Mouse (Mus musculus): ENCODE data around the gene Upb1. TPM values are rescaled to one million over a fixed set of nuclear protein-coding genes. Genes with fewer than 3 reads are reported as not detected.
"Not testable (repeated sequence)": the region's sequence is repeated elsewhere in the genome, so short reads cannot be mapped to it uniquely, and the experiment has no call there.

The Upb1 gene
- polyA plus RNA-seq, 1 experiment from 2014 or later, result not detected

DNA sequence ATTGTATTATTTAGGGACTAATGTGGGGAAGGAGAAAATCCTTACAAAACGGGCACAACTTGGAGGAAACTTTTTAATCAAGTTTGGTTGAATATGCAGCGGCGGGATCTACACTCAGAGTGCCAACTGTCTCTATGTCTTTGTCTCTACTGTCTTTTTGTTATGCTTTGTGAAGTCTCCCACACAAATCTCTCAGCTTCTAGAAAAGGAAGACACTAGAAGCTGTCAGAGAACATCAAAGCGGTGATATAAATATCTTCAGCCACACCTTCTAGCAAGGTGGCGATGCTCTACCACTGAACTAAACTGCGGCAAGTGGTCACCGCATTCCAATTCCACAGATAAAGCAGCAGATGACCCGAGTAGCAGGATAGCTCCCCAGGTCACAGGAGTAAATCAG is 5.0 kb downstream of the Upb1 start:
- Histone ChIP-seq H3K9me3 (replicated peaks) (no peaks in the 10 kb centered on the region), H3K27me3 (no peaks in the 10 kb centered on the region), H3K27ac (no peak overlapping the region), H3K4me2 (replicated peaks) (no peak overlapping the region), H3K4me3 (no peak overlapping the region), H3K36me3 (no peaks in the 10 kb centered on the region), H3K4me1 (no peaks in the 10 kb centered on the region; the same call in 1 of the 2 replicates), H3K9ac (no peak overlapping the region)
- WGBS, result 89% methylated on average over 8 of the region's 8 CpGs
- no peak for ATAC-seq (ENCODE audit: low FRiP score)

DNA sequence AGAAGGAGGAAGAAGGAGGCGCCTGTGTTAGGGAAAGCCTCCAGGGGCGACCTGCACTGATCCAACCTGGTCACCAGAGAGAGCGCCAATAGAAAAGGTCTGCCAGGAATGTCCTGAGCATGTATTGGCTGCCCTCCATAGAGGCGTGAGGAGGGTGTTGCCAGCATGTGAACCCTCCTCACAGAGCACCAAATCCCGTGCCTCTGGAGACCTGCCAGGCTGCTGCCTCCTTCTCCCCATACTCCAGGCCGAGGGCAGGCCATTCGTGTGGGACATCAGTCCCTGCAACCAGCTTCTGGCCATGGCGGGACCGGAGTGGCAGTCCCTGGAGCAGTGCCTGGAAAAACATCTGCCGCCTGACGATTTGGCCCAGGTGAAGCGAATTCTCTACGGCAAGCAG is 5.8 kb downstream of the Upb1 start:
- no peak overlapping the region for H3K27ac ChIP-seq
- H3K9ac ChIP-seq, result no peak overlapping the region
- H3K4me3 ChIP-seq, result no peak overlapping the region
- no peak for ATAC-seq (ENCODE audit: low FRiP score)
- H3K4me2 ChIP-seq (replicated peaks), result no peak overlapping the region
- no peaks in the 10 kb centered on the region; the same call in 1 of the 2 replicates for H3K4me1 ChIP-seq
- no peaks in the 10 kb centered on the region for H3K27me3 ChIP-seq
- WGBS, result 59% methylated on average over 13 of the region's 13 CpGs
- no peaks in the 10 kb centered on the region for H3K36me3 ChIP-seq
- H3K9me3 ChIP-seq (replicated peaks), result no peaks in the 10 kb centered on the region

DNA sequence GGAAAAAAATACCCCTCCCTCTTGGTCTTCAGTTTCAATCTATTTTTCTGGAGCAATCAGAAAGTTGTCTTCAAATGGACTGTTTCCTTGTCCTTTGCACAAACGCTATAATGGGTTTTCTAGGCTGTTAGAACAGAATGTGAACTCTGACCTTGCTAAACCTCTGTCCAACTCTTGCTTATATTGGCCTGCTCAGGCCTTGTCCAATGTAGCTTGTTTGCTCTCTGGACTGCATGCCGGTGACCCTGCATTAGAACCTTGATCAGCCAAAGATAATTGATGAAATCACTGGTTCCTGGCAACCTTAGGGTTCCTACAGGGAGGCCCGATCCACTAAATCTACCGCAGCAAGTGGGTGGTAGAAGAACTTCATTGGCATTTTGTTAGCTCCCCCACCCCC is 6.8 kb downstream of the Upb1 start:
- Histone ChIP-seq H3K4me2 (replicated peaks) (no peak overlapping the region), H3K9ac (no peak overlapping the region), H3K27ac (no peak overlapping the region), H3K36me3 (no peaks in the 10 kb centered on the region), H3K9me3 (replicated peaks) (no peaks in the 10 kb centered on the region), H3K4me1 (peaks cover 8% of the 10 kb centered on the region), H3K27me3 (no peaks in the 10 kb centered on the region), H3K4me3 (no peak overlapping the region)
- WGBS, result 77% methylated on average over 4 of the region's 4 CpGs
- ATAC-seq (ENCODE audit: low FRiP score), result no peak

DNA sequence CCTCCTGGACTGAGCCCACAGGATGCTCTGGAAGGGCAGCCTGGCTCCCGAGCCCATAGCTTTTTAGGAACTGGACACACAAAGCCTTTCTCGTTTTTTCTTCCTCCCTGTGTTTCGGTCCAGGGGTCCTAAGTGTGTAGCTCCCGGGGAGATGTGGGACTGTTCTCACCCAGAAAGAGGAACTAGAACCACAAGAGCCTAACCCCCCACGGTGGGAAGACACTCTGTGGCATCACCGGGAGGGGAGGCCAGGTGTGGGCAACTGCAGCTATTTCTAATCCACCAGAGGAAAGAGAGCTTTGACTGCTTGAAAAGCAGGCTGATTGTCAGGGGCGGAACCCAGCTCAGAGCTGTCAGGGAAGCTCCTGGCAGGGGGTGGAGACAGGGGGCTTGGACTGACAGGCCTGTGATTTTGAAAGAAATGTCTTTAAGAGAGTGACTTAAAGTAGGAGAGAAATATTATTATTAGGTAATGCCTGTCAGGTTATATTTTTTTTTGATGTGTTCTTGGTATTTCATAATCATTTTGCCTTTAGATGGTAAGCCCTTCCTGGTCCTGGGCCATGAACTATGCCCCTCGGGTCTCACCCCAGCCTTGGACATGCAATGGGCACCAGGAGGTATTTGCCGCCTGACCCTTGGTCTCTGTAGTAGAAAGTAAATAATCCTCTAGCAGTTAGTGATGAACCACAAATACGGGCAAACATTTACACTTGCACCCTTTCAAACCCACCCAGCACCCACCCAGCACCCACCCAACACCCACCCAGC is 10.6 kb downstream of the Upb1 start:
- not testable (repeated sequence) for H3K4me1 ChIP-seq; H3K36me3 ChIP-seq; H3K4me3 ChIP-seq; H3K27me3 ChIP-seq; H3K9ac ChIP-seq; H3K27ac ChIP-seq; H3K9me3 ChIP-seq (replicated peaks); H3K4me2 ChIP-seq (replicated peaks); ATAC-seq (ENCODE audit: low FRiP score)
- 39% methylated on average over 9 of the region's 10 CpGs for WGBS

DNA sequence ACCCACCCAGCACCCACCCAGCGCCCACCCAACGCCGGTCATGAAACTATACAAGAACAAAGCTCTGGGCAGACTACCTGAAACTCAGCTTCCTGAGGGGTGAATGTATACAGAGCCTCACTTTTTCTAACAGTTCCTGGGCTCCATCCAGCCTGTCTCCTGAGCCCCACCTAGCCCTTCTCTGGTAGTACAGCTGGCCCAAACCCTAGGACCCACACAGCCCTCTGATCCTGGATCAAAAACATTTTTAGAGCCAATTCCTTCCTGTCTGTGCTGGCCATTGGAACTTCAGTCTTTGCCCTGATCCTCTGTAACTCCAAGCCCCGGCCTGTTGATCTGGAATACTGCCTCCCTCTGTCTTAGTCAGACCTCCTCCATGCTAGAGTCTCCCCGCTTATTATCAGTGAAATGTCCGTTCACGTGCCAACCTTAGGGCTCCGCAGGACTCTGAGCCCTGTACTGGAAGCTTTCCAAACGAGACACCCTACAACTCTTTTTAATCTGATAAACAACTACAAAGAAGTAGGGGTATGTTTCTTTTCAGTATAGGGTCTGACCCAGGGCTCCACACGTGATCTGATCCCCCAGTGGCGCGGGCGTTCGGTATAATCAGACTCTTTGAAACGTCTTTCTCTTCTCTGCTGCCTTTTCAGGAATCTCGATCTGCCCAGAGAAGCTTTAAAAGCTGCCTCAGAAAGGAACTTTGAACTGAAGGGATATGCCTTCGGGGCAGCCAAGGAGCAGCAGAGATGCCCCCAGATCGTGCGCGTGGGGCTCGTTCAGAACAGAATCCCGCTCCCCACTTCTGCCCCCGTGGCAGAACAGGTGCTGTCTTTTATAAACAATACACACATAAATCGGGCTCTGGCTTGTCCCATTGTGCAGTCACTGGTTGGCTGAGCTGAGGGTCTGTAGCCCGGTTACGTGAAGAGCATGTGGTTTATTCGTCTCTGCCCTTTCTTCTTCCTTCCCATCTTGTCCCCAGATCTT is 11.5 kb downstream of the Upb1 start:
- Histone ChIP-seq H3K4me2 (replicated peaks) (no peak overlapping the region), H3K27ac (no peak overlapping the region), H3K9me3 (replicated peaks) (no peaks in the 10 kb centered on the region), H3K9ac (no peak overlapping the region), H3K36me3 (no peaks in the 10 kb centered on the region), H3K4me1 (peaks cover 10% of the 10 kb centered on the region), H3K27me3 (no peaks in the 10 kb centered on the region), H3K4me3 (no peak overlapping the region)
- WGBS, result 68% methylated on average over 27 of the region's 27 CpGs
- no peak for ATAC-seq (ENCODE audit: low FRiP score)

DNA sequence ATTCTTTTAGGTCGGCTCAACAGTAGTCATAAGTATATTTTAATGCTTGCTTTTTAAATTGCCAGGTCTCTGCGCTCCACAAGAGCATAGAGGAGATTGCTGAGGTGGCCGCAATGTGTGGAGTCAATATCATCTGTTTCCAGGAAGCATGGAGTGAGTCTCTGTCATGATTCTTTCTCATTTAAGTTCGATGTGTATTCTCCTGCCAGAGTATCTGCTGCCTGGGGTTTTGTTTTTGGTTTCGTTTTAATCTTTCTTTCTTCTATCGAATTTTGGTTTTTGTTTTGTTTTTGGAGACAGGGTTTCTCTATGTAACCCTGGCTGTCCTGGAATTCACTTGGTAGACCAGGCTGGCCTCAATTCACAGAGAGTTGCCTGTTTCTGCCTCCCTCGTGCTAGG is 14.0 kb downstream of the Upb1 start:
- no peak overlapping the region for H3K27ac ChIP-seq
- no peaks in the 10 kb centered on the region for H3K9me3 ChIP-seq (replicated peaks)
- no peak for ATAC-seq (ENCODE audit: low FRiP score)
- peaks cover 10% of the 10 kb centered on the region for H3K4me1 ChIP-seq
- H3K27me3 ChIP-seq, result no peaks in the 10 kb centered on the region
- H3K9ac ChIP-seq, result no peak overlapping the region
- 86% methylated on average over 7 of the region's 7 CpGs for WGBS
- H3K36me3 ChIP-seq, result no peaks in the 10 kb centered on the region
- no peak overlapping the region for H3K4me2 ChIP-seq (replicated peaks)
- no peak overlapping the region for H3K4me3 ChIP-seq

DNA sequence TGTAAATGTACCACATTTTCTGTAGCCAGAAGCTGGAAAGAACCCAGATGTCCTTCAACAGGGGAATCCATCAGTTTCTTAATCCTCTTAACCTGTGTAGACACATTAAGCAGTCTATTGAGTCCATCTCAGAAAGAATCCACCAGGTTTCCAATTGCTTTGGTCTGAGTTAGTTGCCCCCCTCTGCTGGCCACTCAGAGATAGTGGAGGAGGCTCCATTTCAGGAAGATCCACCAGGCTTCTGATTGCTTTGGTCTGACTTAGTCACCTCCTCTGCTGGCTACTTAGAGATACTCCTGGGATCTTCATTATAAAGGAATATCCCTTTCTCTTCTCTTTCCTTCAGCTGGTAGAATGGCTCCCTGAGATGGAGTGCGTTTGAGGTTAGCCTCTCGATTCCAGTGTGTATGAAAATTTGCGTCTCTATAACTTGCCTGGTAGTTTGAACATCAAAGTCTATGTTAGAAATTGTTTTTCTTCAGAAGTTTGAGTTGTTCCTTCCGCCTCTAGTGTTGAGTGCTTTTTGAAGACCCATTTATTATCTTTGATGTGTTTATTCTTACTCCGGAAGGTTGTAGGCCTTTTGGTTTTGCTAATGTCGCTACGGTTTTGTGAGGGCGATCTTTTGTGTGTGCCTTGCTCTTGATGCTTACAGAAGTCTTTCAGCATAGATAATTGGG is 16.6 kb downstream of the Upb1 start:
- Histone ChIP-seq H3K4me3 (no peak overlapping the region), H3K4me1 (peaks cover 4% of the 10 kb centered on the region), H3K27me3 (no peaks in the 10 kb centered on the region), H3K9ac (no peak overlapping the region), H3K4me2 (replicated peaks) (no peak overlapping the region), H3K36me3 (no peaks in the 10 kb centered on the region), H3K27ac (no peak overlapping the region), H3K9me3 (replicated peaks) (no peaks in the 10 kb centered on the region)
- no peak for ATAC-seq (ENCODE audit: low FRiP score)
- WGBS, result 93% methylated on average over 8 of the region's 8 CpGs

DNA sequence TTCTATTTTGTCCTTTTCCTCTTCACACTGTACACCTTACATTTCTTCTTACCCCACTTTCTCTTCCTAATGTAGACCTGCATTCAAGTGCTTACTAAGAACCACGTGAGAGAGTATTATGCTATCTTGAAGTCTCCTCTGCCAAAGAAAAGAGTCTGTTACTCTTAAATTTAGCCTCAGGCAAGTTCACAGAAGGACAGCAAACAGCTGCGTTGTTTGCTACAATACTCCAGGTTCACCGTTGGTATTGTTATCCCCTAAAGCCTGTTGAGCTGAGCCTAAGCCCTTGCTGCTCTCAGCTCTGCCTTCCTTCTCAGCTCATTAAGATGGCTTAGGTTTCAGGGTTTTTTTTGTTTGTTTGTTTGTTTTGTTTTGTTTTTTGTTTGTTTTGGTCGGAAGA is 17.8 kb downstream of the Upb1 start:
- Histone ChIP-seq H3K9ac (no peak overlapping the region), H3K4me2 (replicated peaks) (no peak overlapping the region), H3K4me3 (no peak overlapping the region), H3K27me3 (no peaks in the 10 kb centered on the region), H3K9me3 (replicated peaks) (no peaks in the 10 kb centered on the region), H3K36me3 (no peaks in the 10 kb centered on the region), H3K4me1 (no peaks in the 10 kb centered on the region), H3K27ac (no peak overlapping the region)
- ATAC-seq (ENCODE audit: low FRiP score), result no peak
- WGBS, result 68% methylated on average over 4 of the region's 4 CpGs

DNA sequence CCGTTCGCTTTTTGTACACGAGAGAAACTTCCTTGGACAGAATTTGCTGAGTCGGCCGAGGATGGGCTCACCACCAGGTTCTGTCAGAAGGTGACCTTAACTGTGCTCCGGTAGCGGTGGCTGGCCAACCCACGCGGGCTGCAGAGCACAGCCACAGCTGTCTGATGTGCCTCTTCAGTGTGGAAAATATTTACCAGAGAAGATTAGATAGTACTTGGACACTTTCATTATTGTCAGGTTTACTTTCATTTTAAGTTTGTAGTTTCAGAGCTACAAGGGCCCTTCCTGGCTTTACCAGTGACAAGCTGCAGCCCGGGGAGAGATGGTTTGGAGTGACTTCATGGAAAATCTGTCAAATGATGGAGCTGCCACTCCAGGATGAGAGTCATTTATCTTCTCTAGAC is 23.6 kb downstream of the Upb1 start:
- Histone ChIP-seq H3K27me3 (no peaks in the 10 kb centered on the region), H3K36me3 (no peaks in the 10 kb centered on the region)
- WGBS, result 91% methylated on average over 10 of the region's 10 CpGs

DNA sequence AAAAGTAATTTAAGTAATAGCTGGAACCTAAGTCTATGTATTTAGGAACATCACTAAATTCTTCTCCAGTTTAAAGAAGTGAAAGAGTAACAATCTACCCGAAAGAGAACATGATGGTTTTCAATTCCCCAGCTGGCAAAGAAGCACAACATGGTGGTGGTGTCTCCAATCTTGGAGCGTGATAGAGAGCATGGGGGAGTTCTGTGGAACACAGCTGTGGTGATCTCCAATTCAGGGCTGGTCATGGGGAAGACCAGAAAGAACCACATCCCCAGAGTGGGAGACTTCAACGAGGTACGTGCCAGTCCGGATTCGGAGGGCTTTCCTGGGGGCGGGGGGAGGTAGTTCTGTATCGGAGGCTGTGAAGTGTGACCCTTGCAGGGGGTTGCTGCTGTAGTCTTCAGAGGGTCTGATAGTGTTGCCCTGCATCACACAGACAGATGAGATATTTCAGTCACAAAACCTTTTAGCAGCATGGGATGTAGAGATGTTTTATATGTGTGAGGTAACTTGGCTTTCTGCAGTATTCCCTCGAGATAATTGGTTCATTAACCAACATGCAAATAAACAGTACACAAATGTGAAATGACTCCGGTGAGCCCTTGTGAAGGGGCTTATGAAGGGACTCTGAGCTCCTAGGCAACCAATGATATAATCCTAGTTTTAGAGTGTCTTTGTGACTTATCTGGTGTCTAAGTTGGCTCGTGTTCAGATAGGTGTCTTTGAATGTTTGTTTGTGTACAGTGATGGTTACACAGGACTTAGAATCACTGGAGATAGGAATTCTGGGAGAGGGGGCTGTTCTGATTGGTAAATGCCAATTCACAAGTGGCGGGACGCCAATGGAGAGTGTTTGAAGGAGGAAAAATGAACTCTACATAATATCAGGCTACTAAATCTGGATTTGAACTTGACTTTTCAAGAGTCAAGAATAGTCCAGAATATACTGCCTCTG is 27.4 kb downstream of the Upb1 start:
- 0 out of 2 replicates have a peak, but pooled peaks cover 3% of the 10 kb centered on the region for H3K9me3 ChIP-seq (replicated peaks)
- H3K36me3 ChIP-seq, result no peaks in the 10 kb centered on the region
- no peak overlapping the region for H3K27ac ChIP-seq
- ATAC-seq (ENCODE audit: low FRiP score), result no peak
- H3K4me3 ChIP-seq, result no peak overlapping the region
- no peak overlapping the region for H3K9ac ChIP-seq
- no peaks in the 10 kb centered on the region for H3K27me3 ChIP-seq
- 86% methylated on average over 13 of the region's 13 CpGs for WGBS
- no peaks in the 10 kb centered on the region for H3K4me1 ChIP-seq
- no peak overlapping the region for H3K4me2 ChIP-seq (replicated peaks)

More for the DNA sequence above, 23.6 kb downstream of the Upb1 start:
- no peak overlapping the region for H3K9ac ChIP-seq
- H3K27ac ChIP-seq, result no peak overlapping the region
- no peak for ATAC-seq (ENCODE audit: low FRiP score)
- no peaks in the 10 kb centered on the region for H3K4me1 ChIP-seq
- no peaks in the 10 kb centered on the region for H3K9me3 ChIP-seq (replicated peaks)
- no peak overlapping the region for H3K4me2 ChIP-seq (replicated peaks)
- H3K4me3 ChIP-seq, result no peak overlapping the region

DNA sequence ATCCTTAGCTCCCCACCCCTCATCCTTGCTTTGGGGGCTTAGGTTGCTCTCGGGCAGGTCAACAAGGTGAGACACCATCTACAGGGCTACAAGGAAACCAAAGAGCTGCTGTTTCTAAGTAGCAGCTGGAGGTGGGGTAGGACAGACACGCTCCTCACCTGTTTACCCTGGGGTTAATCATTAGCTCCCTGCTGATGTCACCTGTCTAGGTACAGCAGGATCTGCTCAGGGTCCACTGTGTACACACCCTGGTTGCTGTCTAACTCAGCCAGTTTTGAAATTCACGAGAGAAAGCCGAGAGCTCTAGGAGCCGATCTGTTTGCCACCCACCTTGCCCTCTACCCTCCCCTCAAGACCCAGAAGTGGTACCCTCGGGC is 28.1 kb downstream of the Upb1 start:
- no peak overlapping the region for H3K4me3 ChIP-seq
- ATAC-seq (ENCODE audit: low FRiP score), result no peak
- no peaks in the 10 kb centered on the region for H3K27me3 ChIP-seq
- no peak overlapping the region for H3K4me2 ChIP-seq (replicated peaks)
- 0 out of 2 replicates have a peak, but pooled peaks cover 3% of the 10 kb centered on the region for H3K9me3 ChIP-seq (replicated peaks)
- no peak overlapping the region for H3K9ac ChIP-seq
- H3K27ac ChIP-seq, result no peak overlapping the region
- WGBS, result 85% methylated on average over 6 of the region's 6 CpGs
- no peaks in the 10 kb centered on the region for H3K36me3 ChIP-seq
- no peaks in the 10 kb centered on the region for H3K4me1 ChIP-seq

All from hindbrain, embryonic 12.5 days (tissue).